Mouse (Mus musculus) hindbrain, embryonic 15.5 days (tissue): ENCODE results near the gene Lrrc19. TPM values are rescaled to one million over a fixed set of nuclear protein-coding genes. Genes with fewer than 3 reads are reported as not detected.
A peak's percentile ranks its signal among the peaks of the same experiment; 100 is the strongest.
"Not testable (repeated sequence)": the region's sequence is repeated elsewhere in the genome, so short reads cannot be mapped to it uniquely, and the experiment has no call there.

Source experiments
- ATAC-seq: fragments of 200-750 bp; cut with Nextera tagmentation; 2 replicates; pipeline ENCODE4 v1.8.0; 2017; ENCODE audit warnings: low read depth, moderate number of reproducible peaks, moderate TSS enrichment; ENCODE audit not compliant: low FRiP score
- H3K27ac ChIP-seq: fragments of 300-500 bp; sonication (generic); replicated peaks from 2 replicates; pipeline ENCODE4 v1.5.1; 2015; ENCODE audit warnings: mild to moderate bottlenecking, inconsistent platforms
- H3K27me3 ChIP-seq: fragments of 300-500 bp; sonication (generic); 2 replicates; pipeline ENCODE4 v1.6.1; 2015; ENCODE audit warnings: control low read depth, inconsistent platforms
- H3K36me3 ChIP-seq: fragments of 300-500 bp; sonication (generic); 2 replicates; pipeline ENCODE4 v1.6.1; 2015; ENCODE audit warnings: control low read depth, inconsistent platforms
- H3K4me1 ChIP-seq: fragments of 300-500 bp; sonication (generic); replicated peaks from 2 replicates; pipeline ENCODE4 v1.6.1; 2015; ENCODE audit warnings: control low read depth, inconsistent platforms
- H3K4me2 ChIP-seq: fragments of 300-500 bp; sonication (generic); 2 replicates; pipeline ENCODE4 v1.6.1; 2015; ENCODE audit warnings: moderate library complexity, mild to moderate bottlenecking, inconsistent platforms
- H3K4me3 ChIP-seq: fragments of 300-500 bp; sonication (generic); 2 replicates; pipeline ENCODE4 v1.5.1; 2015; ENCODE audit warnings: mild to moderate bottlenecking, inconsistent platforms
- H3K9ac ChIP-seq: fragments of 300-500 bp; sonication (generic); 2 replicates; pipeline ENCODE4 v1.6.1; 2015; ENCODE audit warnings: inconsistent platforms
- H3K9me3 ChIP-seq: fragments of 300-500 bp; sonication (generic); 2 replicates; pipeline ENCODE4 v1.6.1; 2016; ENCODE audit warnings: control low read depth, inconsistent platforms
- WGBS: fragments of 180-500 bp; shearing (Covaris S2); methylation state at CpG from one replicate; pipeline ENCODE4 v1.1.7; 2015; 5-methylcytosine and 5-hydroxymethylcytosine counted together
- polyA plus RNA-seq: library from polyadenylated mRNA; unstranded; fragments of >200 nt; fragmentation: Nextera tagmentation; extraction: Ambion mirVana; gene quantifications from 2 replicates; pipeline ENCODE4 v1.2.1, GENCODE M21; 2015

Gene Lrrc19
- 0.26 and 0.35 TPM in 2 replicates for polyA plus RNA-seq

GRCm38 (mm10) chr4:94649920-94650319 lies at the start of gene Lrrc19:
TSS of gene Lrrc19 (minus strand) at chr4:94650144.
- Histone ChIP-seq H3K27ac (no peak within 1 kb of the TSS), H3K4me2 (no peak within 1 kb of the TSS), H3K4me1 (no peaks in the 10 kb centered on the region), H3K9me3 (no peaks in the 10 kb centered on the region), H3K36me3 (peaks cover 8% of the 10 kb centered on the region), H3K27me3 (no peaks in the 10 kb centered on the region), H3K9ac (no peak within 1 kb of the TSS), H3K4me3 (no peak within 1 kb of the TSS)
- 94% methylated on average over 3 of the region's 3 CpGs for WGBS
- ATAC-seq, result no peak

GRCm38 (mm10) chr4:94696368-94696767 lies 46.4 kb upstream of the Lrrc19 start:
- 88% methylated on average over 3 of the region's 3 CpGs for WGBS
- Histone ChIP-seq H3K27ac (no peak overlapping the region), H3K36me3 (no peaks in the 10 kb centered on the region), H3K27me3 (no peaks in the 10 kb centered on the region), H3K4me2 (no peak overlapping the region), H3K4me1 (no peaks in the 10 kb centered on the region), H3K9ac (no peak overlapping the region), H3K9me3 (no peaks in the 10 kb centered on the region), H3K4me3 (no peak overlapping the region)
- no peak for ATAC-seq

- H3K27me3 ChIP-seq, result no peaks in the 10 kb centered on the region
- no peaks in the 10 kb centered on the region for H3K9me3 ChIP-seq
- peaks cover 14% of the 10 kb centered on the region; the same call in 1 of the 2 replicates for H3K36me3 ChIP-seq
- H3K27ac ChIP-seq, result no peak overlapping the region
- no peak for ATAC-seq
- H3K9ac ChIP-seq, result no peak overlapping the region
- H3K4me3 ChIP-seq, result no peak overlapping the region
- H3K4me1 ChIP-seq, result no peaks in the 10 kb centered on the region
- WGBS, result 91% methylated on average over 2 of the region's 2 CpGs
- no peak overlapping the region for H3K4me2 ChIP-seq
Measured at GRCm38 (mm10) chr4:94692175-94692574, 42.2 kb upstream of the Lrrc19 start.

- 84% methylated on average over 4 of the region's 4 CpGs for WGBS
- no peaks in the 10 kb centered on the region for H3K4me1 ChIP-seq
- no peak overlapping the region for H3K4me2 ChIP-seq
- no peaks in the 10 kb centered on the region for H3K27me3 ChIP-seq
- no peak for ATAC-seq
- H3K9ac ChIP-seq, result no peak overlapping the region
- H3K4me3 ChIP-seq, result no peak overlapping the region
- no peak overlapping the region for H3K27ac ChIP-seq
- peaks cover 20% of the 10 kb centered on the region; the same call in 1 of the 2 replicates for H3K36me3 ChIP-seq
- no peaks in the 10 kb centered on the region for H3K9me3 ChIP-seq
Measured at GRCm38 (mm10) chr4:94691078-94691477, 41.1 kb upstream of the Lrrc19 start.

- not testable (repeated sequence) for H3K9ac ChIP-seq
Measured at GRCm38 (mm10) chr4:94689804-94690203, 39.9 kb upstream of the Lrrc19 start.

GRCm38 (mm10) chr4:94683305-94683704 lies 33.4 kb upstream of the Lrrc19 start:
- no peak overlapping the region for H3K27ac ChIP-seq
- no peak overlapping the region for H3K4me3 ChIP-seq
- WGBS, result 90% methylated on average over 5 of the region's 5 CpGs
- no peak for ATAC-seq
- no peaks in the 10 kb centered on the region for H3K27me3 ChIP-seq
- no peaks in the 10 kb centered on the region for H3K9me3 ChIP-seq
- no peak overlapping the region for H3K9ac ChIP-seq
- H3K4me2 ChIP-seq, result no peak overlapping the region
- H3K36me3 ChIP-seq, result peaks cover 25% of the 10 kb centered on the region; the same call in 1 of the 2 replicates
- H3K4me1 ChIP-seq, result no peaks in the 10 kb centered on the region

More at GRCm38 (mm10) chr4:94689804-94690203, 39.9 kb upstream of the Lrrc19 start:
- not testable (repeated sequence) for H3K27ac ChIP-seq, H3K4me1 ChIP-seq, ATAC-seq, H3K4me2 ChIP-seq, H3K4me3 ChIP-seq, H3K9me3 ChIP-seq, H3K27me3 ChIP-seq
- peaks cover 20% of the 10 kb centered on the region; the same call in 1 of the 2 replicates for H3K36me3 ChIP-seq
- WGBS, result 91% methylated on average over 2 of the region's 2 CpGs

- no peak overlapping the region for H3K27ac ChIP-seq
- H3K27me3 ChIP-seq, result no peaks in the 10 kb centered on the region
- H3K36me3 ChIP-seq, result peaks cover 16% of the 10 kb centered on the region; the same call in 1 of the 2 replicates
- no peak overlapping the region for H3K4me3 ChIP-seq
- ATAC-seq, result no peak
- no peaks in the 10 kb centered on the region for H3K4me1 ChIP-seq
- H3K4me2 ChIP-seq, result no peak overlapping the region
- H3K9ac ChIP-seq, result no peak overlapping the region
- WGBS, result 82% methylated on average over 1 of the region's 1 CpGs
- no peaks in the 10 kb centered on the region for H3K9me3 ChIP-seq
Measured at GRCm38 (mm10) chr4:94682029-94682428, 32.1 kb upstream of the Lrrc19 start.

- H3K4me1 ChIP-seq, result no peaks in the 10 kb centered on the region
- no peaks in the 10 kb centered on the region for H3K9me3 ChIP-seq
- 95% methylated on average over 2 of the region's 2 CpGs for WGBS
- peaks cover 12% of the 10 kb centered on the region; the same call in 1 of the 2 replicates for H3K36me3 ChIP-seq
- no peaks in the 10 kb centered on the region for H3K27me3 ChIP-seq
- no peak overlapping the region for H3K9ac ChIP-seq
- H3K4me2 ChIP-seq, result no peak overlapping the region
- H3K27ac ChIP-seq, result no peak overlapping the region
- H3K4me3 ChIP-seq, result no peak overlapping the region
- no peak for ATAC-seq
Measured at GRCm38 (mm10) chr4:94681181-94681580, 31.2 kb upstream of the Lrrc19 start.

GRCm38 (mm10) chr4:94680662-94681061 lies 30.7 kb upstream of the Lrrc19 start:
- no peak overlapping the region for H3K4me2 ChIP-seq

GRCm38 (mm10) chr4:94669718-94670117 lies 19.8 kb upstream of the Lrrc19 start:
- no peak overlapping the region for H3K27ac ChIP-seq
- H3K9ac ChIP-seq, result no peak overlapping the region
- H3K27me3 ChIP-seq, result no peaks in the 10 kb centered on the region
- H3K9me3 ChIP-seq, result no peaks in the 10 kb centered on the region
- H3K4me3 ChIP-seq, result no peak overlapping the region
- H3K36me3 ChIP-seq, result no peaks in the 10 kb centered on the region
- no peaks in the 10 kb centered on the region for H3K4me1 ChIP-seq
- H3K4me2 ChIP-seq, result no peak overlapping the region
- ATAC-seq, result peak; percentile 61; the same call in 1 of the 2 replicates
- 43% methylated on average over 1 of the region's 1 CpGs for WGBS

More at GRCm38 (mm10) chr4:94680662-94681061, 30.7 kb upstream of the Lrrc19 start:
- Histone ChIP-seq H3K27ac (no peak overlapping the region), H3K4me1 (no peaks in the 10 kb centered on the region), H3K9me3 (no peaks in the 10 kb centered on the region), H3K4me3 (no peak overlapping the region), H3K27me3 (no peaks in the 10 kb centered on the region), H3K9ac (no peak overlapping the region), H3K36me3 (peaks cover 12% of the 10 kb centered on the region; the same call in 1 of the 2 replicates)
- no peak for ATAC-seq
- 96% methylated on average over 2 of the region's 2 CpGs for WGBS

- not testable (repeated sequence) for H3K9me3 ChIP-seq, H3K9ac ChIP-seq, H3K4me2 ChIP-seq, H3K4me1 ChIP-seq, H3K27ac ChIP-seq, H3K27me3 ChIP-seq, H3K4me3 ChIP-seq, ATAC-seq
- 94% methylated on average over 5 of the region's 5 CpGs for WGBS
- peaks cover 15% of the 10 kb centered on the region for H3K36me3 ChIP-seq
Measured at GRCm38 (mm10) chr4:94650426-94651175, 657 bp upstream of the Lrrc19 start.

GRCm38 (mm10) chr4:94643141-94643540 lies 6.8 kb downstream of the Lrrc19 start:
- no peaks in the 10 kb centered on the region for H3K27me3 ChIP-seq
- no peaks in the 10 kb centered on the region for H3K4me1 ChIP-seq
- no peak overlapping the region for H3K27ac ChIP-seq
- no peak overlapping the region for H3K9ac ChIP-seq
- H3K36me3 ChIP-seq, result no peaks in the 10 kb centered on the region
- no peak overlapping the region for H3K4me3 ChIP-seq
- WGBS, result 95% methylated on average over 2 of the region's 2 CpGs
- no peak overlapping the region for H3K4me2 ChIP-seq
- no peaks in the 10 kb centered on the region for H3K9me3 ChIP-seq
- no peak for ATAC-seq
